Mouse (Mus musculus): ENCODE measurements around the gene Tmem208. TPM values are rescaled to one million over a fixed set of nuclear protein-coding genes. Genes with fewer than 3 reads are reported as not detected.

Tmem208 gene
- polyA plus RNA-seq, 1 experiment from 2014 or later: 83.5 TPM

DNA sequence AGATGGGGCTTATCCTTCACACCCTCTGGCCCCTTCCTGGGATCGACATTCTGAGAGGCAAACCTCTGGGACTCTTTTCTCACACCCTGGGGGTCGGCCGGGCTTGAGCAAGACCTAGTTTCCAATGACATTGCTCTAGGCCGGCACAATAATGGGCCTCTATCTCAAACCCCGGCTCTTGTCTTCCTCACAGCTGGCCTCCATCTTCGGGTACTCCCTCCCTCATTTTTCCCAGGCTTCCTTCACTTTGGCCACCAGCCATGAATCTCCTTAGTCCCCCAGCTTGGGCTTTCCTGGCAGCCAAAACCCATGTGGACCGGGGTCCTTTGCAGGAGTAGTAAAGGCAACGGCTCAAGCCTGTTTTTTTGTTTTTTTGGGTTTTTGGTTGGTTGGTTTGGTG is 15.2 kb downstream of the Tmem208 start:
- Histone ChIP-seq H3K4me2 (no peak overlapping the region), H3K9ac (ENCODE audit: low read depth, low read length) (no peak overlapping the region), H3K27me3 (ENCODE audit: control insufficient read depth, insufficient read depth, low read length) (no peaks in the 10 kb centered on the region), H3K27ac (ENCODE audit: low read depth, low read length) (peak overlapping the region; percentile 41), H3K9me3 (replicated peaks; ENCODE audit: control insufficient read depth, low read length) (no peaks in the 10 kb centered on the region), H3K4me1 (ENCODE audit: control insufficient read depth, insufficient read depth, low read length) (peaks cover 56% of the 10 kb centered on the region), H3K36me3 (ENCODE audit: control insufficient read depth, insufficient read depth, low read length) (peaks cover 16% of the 10 kb centered on the region), H3K4me3 (ENCODE audit: low read depth, low read length) (no peak overlapping the region)
- WGBS (ENCODE audit: insufficient replicate concordance): 20% methylated on average over 8 of the region's 8 CpGs
- ATAC-seq (replicated peaks; ENCODE audit: insufficient number of reproducible peaks, low FRiP score, low TSS enrichment): no peak

DNA sequence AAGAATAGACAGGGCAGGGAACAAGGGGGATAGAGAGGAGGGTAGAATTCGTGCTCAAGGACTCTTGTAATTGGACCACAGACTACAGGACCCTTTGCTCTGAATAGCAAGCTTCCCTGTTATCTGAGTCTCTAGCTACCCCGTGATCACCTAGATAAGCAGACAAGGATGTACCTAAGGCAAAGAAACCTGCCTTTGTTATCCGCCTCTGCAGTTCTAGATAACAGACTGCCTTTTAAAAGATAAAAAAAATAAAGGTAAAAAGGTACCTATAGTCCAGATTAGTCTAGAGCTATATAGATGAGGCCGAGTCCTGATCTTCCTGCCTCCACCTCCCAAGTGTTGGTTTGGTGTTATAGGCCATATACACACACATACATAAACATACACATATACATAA is 16.6 kb downstream of the Tmem208 start:
- H3K27ac ChIP-seq (ENCODE audit: low read depth, low read length): no peak overlapping the region

DNA sequence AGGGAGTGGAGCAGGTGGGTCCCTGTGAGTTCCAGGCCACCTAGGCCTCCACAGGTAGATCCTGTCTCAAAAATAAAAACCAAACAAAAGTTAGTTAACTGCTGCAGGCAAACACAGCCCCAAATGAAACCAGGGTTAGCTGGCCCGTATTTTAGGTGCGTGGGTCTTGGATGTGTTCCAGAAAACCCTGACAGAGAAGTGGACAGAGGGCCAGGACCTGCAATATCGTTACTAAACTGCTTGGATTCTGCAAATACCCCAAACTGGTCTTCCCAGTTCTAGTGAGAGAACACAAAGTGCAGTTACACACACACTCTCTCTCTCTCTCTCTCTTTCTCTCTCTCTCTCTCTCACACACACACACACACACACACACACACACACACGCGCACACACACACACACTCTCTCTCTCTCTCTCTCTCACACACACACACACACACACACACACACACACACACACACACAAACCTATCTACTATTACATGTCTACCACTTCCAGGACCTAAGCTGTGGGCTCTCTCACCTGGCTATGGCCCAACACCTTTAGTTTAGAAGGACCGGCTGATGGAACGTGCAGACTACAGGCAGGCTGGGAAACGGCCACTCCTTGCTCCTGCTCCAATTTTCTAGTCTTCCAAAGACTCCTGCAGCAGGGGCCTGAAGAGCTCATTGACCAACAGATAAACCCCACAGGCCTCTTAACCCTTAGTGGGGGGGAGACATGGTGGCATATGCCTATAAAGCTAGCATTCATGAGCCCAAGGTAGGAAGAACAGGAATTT is 17.8 kb downstream of the Tmem208 start:
- Histone ChIP-seq H3K36me3 (ENCODE audit: control insufficient read depth, insufficient read depth, low read length) (no peaks in the 10 kb centered on the region), H3K9ac (ENCODE audit: low read depth, low read length) (no peak overlapping the region), H3K27me3 (ENCODE audit: control insufficient read depth, insufficient read depth, low read length) (no peaks in the 10 kb centered on the region), H3K4me1 (ENCODE audit: control insufficient read depth, insufficient read depth, low read length) (peaks cover 51% of the 10 kb centered on the region), H3K4me3 (ENCODE audit: low read depth, low read length) (no peak overlapping the region), H3K4me2 (no peak overlapping the region), H3K9me3 (replicated peaks; ENCODE audit: control insufficient read depth, low read length) (no peaks in the 10 kb centered on the region), H3K27ac (ENCODE audit: low read depth, low read length) (no peak overlapping the region)
- 44% methylated on average over 6 of the region's 8 CpGs for WGBS (ENCODE audit: insufficient replicate concordance)
- no peak for ATAC-seq (replicated peaks; ENCODE audit: insufficient number of reproducible peaks, low FRiP score, low TSS enrichment)

More for the DNA sequence above, 16.6 kb downstream of the Tmem208 start:
- Histone ChIP-seq H3K4me3 (ENCODE audit: low read depth, low read length) (no peak overlapping the region), H3K9ac (ENCODE audit: low read depth, low read length) (no peak overlapping the region), H3K4me2 (no peak overlapping the region), H3K27me3 (ENCODE audit: control insufficient read depth, insufficient read depth, low read length) (no peaks in the 10 kb centered on the region), H3K36me3 (ENCODE audit: control insufficient read depth, insufficient read depth, low read length) (peaks cover 5% of the 10 kb centered on the region), H3K9me3 (replicated peaks; ENCODE audit: control insufficient read depth, low read length) (no peaks in the 10 kb centered on the region), H3K4me1 (ENCODE audit: control insufficient read depth, insufficient read depth, low read length) (peaks cover 59% of the 10 kb centered on the region)
- 68% methylated on average over 4 of the region's 4 CpGs for WGBS (ENCODE audit: insufficient replicate concordance)
- ATAC-seq (replicated peaks; ENCODE audit: insufficient number of reproducible peaks, low FRiP score, low TSS enrichment): no peak

DNA sequence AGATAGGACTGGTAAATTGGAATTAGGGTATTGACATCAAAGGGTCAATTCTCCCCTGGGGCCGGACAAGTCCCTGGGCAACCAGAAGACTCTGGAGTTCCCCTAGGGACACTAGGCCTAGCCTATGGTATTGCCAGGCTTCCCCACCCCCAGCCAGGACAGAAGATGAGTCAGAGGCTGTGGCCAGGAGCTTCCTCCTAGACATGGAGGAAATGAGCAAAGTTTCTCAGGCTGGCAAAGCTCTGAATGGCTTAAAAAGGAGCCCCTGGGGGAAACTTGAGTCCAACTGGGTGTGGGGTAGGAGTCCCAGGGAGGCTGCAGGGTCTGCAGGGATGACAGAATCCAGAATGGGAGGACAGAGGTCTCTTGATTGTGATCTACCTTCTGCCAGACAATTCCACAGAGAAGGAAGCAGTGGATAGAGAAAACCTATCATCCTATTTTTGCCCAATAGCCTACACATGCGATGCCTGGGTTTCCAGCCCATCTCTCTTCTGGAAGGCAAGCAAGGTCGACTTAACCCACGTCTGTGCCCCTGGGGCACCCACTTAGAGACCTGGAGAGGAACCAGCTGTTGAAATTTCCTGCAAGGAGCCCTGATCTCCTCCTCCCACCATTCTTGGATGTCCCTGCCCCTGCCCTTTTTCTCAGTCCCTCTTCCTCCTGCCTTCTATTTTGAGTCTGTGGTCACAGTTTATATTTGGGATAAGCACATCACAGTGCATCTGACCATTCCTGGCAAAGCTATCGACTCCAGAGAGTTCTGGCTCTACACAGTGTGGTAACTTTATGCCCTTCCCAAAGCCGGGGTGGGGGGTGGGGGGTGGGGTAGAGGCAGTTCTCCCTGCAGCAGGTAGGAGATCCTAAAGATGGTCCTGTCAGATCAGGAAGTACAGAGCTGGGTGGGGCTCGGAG is 19.2 kb downstream of the Tmem208 start:
- WGBS (ENCODE audit: insufficient replicate concordance): 35% methylated on average over 7 of the region's 7 CpGs
- Histone ChIP-seq H3K9ac (ENCODE audit: low read depth, low read length) (no peak overlapping the region), H3K36me3 (ENCODE audit: control insufficient read depth, insufficient read depth, low read length) (no peaks in the 10 kb centered on the region), H3K4me3 (ENCODE audit: low read depth, low read length) (peak overlapping the region; percentile 78; the same call in 1 of the 2 replicates), H3K4me1 (ENCODE audit: control insufficient read depth, insufficient read depth, low read length) (peaks cover 47% of the 10 kb centered on the region), H3K9me3 (replicated peaks; ENCODE audit: control insufficient read depth, low read length) (no peaks in the 10 kb centered on the region), H3K27ac (ENCODE audit: low read depth, low read length) (no peak overlapping the region), H3K27me3 (ENCODE audit: control insufficient read depth, insufficient read depth, low read length) (no peaks in the 10 kb centered on the region), H3K4me2 (peak overlapping the region; percentile 98)
- no peak for ATAC-seq (replicated peaks; ENCODE audit: insufficient number of reproducible peaks, low FRiP score, low TSS enrichment)

DNA sequence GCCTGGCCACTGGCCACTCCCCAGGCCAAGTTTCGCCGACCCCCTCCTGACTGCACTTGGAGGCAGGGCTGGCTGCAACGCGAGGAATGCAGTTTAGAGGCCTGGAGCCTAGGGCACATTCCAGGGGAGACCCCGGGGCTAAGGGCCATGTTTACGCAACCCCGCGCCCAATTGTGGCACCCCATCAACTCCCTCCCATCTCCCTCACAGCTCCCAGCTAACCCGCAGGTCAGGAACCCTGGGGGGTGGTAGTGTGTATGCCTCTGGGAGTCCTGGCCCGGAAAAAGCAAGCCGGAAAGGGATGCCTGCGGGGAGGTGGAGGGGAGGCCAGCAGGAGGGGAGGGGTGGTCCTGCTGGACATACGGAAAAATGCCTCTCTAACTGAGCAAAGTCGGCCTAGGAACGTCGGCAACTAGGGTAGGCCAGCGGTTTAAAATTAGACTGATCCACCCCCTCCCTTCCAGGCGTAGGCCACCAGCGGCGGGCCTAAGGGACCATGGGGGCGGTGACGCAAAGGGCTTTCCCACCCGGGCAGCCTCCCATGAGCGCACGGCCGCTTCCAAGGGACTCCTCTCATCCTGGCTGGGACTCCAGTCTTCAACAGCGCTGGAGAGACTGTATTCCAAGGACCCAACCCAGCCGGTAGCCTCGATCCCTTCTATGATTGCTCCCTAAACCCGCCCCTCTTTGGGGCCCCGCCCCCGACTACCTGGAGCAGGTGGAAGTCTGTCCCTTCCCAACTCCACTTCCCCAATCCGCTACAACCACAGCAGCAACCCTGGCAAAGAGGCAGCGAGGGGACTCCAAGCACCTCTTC is 20.7 kb downstream of the Tmem208 start:
- peak overlapping the region; percentile 82 for H3K9ac ChIP-seq (ENCODE audit: low read depth, low read length)
- no peaks in the 10 kb centered on the region for H3K36me3 ChIP-seq (ENCODE audit: control insufficient read depth, insufficient read depth, low read length)
- peak; percentile 31; the same call in 1 of the 2 replicates for ATAC-seq (replicated peaks; ENCODE audit: insufficient number of reproducible peaks, low FRiP score, low TSS enrichment)
- peak overlapping the region; percentile 78 for H3K4me3 ChIP-seq (ENCODE audit: low read depth, low read length)
- 1% methylated on average over 33 of the region's 34 CpGs for WGBS (ENCODE audit: insufficient replicate concordance)
- H3K9me3 ChIP-seq (replicated peaks; ENCODE audit: control insufficient read depth, low read length): no peaks in the 10 kb centered on the region
- peak overlapping the region; percentile 98 for H3K4me2 ChIP-seq
- H3K4me1 ChIP-seq (ENCODE audit: control insufficient read depth, insufficient read depth, low read length): peaks cover 37% of the 10 kb centered on the region
- H3K27me3 ChIP-seq (ENCODE audit: control insufficient read depth, insufficient read depth, low read length): no peaks in the 10 kb centered on the region
- H3K27ac ChIP-seq (ENCODE audit: low read depth, low read length): peak overlapping the region; percentile 91

DNA sequence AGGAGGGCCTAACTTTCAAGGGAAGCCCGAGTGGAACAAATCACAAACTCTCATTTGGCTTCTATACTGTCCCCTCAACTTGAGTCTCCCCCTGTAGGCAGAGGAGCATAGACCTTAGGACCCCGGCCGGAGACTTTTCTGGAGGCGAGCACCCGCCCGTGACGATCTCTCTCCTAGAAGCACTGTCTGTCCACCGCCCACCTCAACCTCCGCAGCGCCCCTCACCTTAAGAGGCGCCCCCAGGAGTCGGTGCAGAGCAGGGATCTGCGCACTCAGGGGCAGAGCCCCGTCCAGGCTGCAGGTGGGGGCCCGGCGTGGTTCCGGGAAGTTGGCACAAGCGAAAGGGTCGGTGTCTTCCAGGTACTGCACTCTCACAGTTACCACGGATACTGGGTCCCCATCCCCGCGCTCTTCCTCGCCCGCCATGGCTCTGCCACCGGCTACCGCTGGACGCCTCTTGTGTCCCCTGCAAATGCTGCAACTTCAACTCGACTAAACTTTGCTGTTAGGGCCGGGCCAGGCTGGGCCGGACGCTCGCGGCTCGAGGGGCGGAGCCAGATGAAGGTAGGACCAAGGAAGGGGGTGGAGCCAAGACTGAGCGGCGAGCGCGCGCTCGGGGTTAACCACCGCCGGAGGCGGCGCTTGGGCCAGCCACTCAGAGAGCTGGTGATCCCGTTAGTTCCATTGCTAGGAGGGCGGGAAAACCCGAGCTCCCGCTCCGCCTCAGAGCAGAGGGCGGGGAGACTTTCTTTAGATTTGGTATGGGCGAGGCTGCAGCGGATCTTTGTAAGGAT is 21.5 kb downstream of the Tmem208 start, which contains the start of gene Fhod1:
TSS of gene Fhod1 (minus strand) at position 526 of the 794 bp plus-strand sequence.
- H3K9me3 ChIP-seq (replicated peaks; ENCODE audit: control insufficient read depth, low read length): no peaks in the 10 kb centered on the region
- peak within 1 kb of the TSS; percentile 78 for H3K4me3 ChIP-seq (ENCODE audit: low read depth, low read length)
- under 1% methylated on average over 53 of the region's 53 CpGs for WGBS (ENCODE audit: insufficient replicate concordance)
- no peaks in the 10 kb centered on the region for H3K36me3 ChIP-seq (ENCODE audit: control insufficient read depth, insufficient read depth, low read length)
- peak within 1 kb of the TSS; percentile 91 for H3K27ac ChIP-seq (ENCODE audit: low read depth, low read length)
- peak within 1 kb of the TSS; percentile 82 for H3K9ac ChIP-seq (ENCODE audit: low read depth, low read length)
- H3K4me1 ChIP-seq (ENCODE audit: control insufficient read depth, insufficient read depth, low read length): peaks cover 37% of the 10 kb centered on the region
- peak within 1 kb of the TSS; percentile 98 for H3K4me2 ChIP-seq
- no peaks in the 10 kb centered on the region for H3K27me3 ChIP-seq (ENCODE audit: control insufficient read depth, insufficient read depth, low read length)
- peak; percentile 84 for ATAC-seq (replicated peaks; ENCODE audit: insufficient number of reproducible peaks, low FRiP score, low TSS enrichment)

DNA sequence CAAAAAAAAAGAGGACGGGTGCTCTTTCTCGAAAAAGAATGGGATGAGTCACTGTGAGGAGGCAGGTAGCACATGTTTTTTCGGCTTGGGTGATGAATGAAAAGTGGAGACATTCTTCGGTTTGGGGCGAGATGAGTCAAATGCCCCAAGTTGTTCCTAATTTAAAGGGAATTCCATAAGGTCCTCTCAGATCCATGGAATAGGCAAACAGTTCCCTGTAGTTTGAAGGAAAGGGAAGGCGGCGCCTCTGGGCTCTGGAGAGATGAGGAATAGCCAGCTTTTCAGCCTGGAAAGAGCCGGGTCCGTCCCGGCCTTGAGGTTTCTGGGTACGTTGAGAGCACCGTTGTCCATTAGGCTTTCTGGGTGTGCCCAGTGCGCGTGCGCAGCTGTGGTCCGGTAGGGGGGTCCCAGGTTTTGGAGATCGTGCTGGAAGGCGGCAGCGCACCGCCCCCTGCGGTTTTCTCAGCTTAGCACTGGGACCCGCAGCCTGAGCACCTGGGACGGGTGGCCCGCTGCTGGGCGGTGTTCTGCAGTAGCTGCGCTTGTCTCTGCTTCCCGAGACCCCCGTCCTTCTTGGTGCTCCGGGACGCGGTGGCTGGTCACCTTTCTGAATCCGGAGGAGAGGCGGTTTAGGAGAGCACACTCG is 22.4 kb downstream of the Tmem208 start, which contains the start of gene Slc9a5:
TSS of gene Slc9a5 (plus strand) at position 394 of the 646 bp plus-strand sequence.
- Histone ChIP-seq H3K36me3 (ENCODE audit: control insufficient read depth, insufficient read depth, low read length) (no peaks in the 10 kb centered on the region), H3K4me1 (ENCODE audit: control insufficient read depth, insufficient read depth, low read length) (peaks cover 35% of the 10 kb centered on the region), H3K4me2 (peak within 1 kb of the TSS; percentile 98), H3K27ac (ENCODE audit: low read depth, low read length) (peak within 1 kb of the TSS; percentile 91), H3K9me3 (replicated peaks; ENCODE audit: control insufficient read depth, low read length) (no peaks in the 10 kb centered on the region), H3K27me3 (ENCODE audit: control insufficient read depth, insufficient read depth, low read length) (no peaks in the 10 kb centered on the region), H3K9ac (ENCODE audit: low read depth, low read length) (peak within 1 kb of the TSS; percentile 82), H3K4me3 (ENCODE audit: low read depth, low read length) (peak within 1 kb of the TSS; percentile 78)
- ATAC-seq (replicated peaks; ENCODE audit: insufficient number of reproducible peaks, low FRiP score, low TSS enrichment): no peak
- 1% methylated on average over 34 of the region's 34 CpGs for WGBS (ENCODE audit: insufficient replicate concordance)

All from heart, embryonic 11.5 days (tissue).